Mouse (Mus musculus): ENCODE data around the gene Ss18l2.

The Ss18l2 gene

DNA sequence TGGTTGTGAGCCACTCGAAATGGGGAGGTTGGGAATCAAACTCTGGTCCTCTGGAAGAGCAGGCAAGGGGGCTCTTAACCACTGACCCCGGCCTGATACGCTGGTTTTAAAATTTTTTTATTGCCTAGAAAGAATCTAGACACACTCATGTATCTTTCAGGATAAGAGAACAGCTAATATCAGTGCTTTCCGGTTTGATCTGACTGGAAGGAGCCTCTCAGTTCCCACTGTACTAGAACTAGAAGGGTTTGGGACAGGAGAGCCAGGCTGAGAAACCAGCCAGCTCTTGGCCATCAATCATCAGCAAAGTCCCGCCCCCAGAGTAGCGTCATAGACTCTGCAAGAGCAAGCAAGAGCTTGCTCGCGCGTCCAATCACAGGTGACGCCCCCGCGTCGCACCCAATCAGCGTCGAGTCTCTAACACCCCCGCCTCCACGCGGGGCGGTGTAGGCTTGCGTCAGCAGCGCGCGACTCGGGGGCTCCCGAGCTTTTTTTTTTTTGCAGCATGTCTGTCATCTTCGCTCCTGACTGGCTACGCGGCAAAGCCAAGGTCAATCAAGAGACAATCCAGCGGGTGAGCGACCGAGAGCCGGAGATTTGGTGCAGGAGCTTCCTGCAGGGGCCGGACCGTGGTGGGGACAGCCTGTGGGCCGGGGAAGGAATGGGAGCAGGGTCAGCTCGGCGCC, at the start of gene Ss18l2:
TSS of gene Ss18l2 (plus strand) at position 432 of the 686 bp plus-strand sequence.
- peak; percentile 96 to 97 for DNase-seq

DNA sequence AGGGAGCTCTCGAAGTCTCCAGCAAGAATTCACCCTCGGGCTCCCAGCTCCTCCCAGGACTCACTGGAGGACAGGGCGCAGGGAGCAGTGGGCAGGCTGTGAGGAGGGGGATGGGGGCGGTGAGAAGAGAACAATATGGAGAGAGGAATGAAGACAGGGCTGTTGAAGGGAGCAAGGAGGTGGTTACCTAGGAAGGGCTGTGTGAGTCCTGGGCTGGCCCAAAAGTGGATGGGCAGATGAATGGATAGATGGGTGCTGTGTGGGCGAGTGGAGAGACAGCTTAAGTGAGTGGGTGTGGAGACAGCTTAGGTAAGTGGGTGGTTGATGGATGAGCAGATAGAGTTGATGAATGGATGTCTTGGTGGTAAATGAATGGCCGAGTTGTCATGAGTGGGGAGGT, 46.7 kb upstream of the Ss18l2 start:
- no peak for DNase-seq

- no peak for DNase-seq
These were observed 46.0 kb upstream of the Ss18l2 start for GRCm38 (mm10) chr9:121664104-121664503.

DNA sequence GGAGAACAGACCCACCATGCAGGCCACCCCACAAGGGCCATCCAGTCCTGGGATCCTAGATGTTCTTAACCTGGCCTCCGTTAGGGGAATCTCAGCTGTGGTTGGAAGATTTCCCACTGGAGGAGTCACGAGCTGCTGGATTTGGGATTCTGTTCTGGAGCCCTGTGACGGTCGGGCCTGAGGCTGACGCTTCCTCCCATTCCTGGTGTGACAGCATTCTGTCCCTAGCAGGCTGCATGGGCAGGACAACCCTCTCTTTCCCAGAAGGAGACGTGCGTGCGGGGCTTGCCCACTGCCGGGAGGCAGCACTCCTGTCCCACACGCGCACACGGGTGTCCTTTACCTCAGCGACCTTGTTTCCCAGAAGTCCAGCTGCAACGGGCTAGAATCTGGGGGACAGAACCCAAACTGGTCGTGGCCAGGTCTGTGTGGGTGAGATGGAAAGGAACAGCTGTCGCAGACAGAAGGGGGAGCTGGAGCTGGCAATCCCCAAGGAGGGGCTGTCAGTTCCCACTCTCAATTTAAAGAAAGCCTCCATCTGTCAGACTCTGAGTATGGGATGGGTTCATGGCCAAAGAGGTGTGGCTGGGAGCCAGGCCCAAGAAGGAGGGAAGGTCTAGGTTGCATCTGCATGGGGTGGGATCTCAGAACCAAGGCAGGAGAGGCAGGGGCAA, 43.0 kb upstream of the Ss18l2 start:
- no peak for DNase-seq

DNA sequence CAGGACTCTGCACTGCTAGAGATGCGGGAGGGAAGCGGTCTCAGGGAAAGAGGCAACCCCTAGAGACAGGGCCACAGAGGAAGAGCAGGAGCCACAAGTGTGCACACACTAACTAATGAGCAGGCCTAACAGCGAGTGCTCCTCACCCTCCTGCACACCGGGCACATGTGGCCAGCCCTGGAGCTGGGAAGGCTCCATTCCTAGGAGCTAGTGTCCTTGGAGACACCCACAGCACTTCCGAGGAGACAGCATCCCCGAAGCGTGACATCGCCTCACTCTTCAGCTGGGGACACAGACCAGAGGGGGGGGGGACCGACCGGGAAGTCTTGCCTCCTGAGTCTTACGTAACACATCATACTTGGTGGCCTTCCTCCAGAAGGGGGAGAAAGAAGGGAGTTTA, 42.3 kb upstream of the Ss18l2 start:
- DNase-seq = no peak

DNA sequence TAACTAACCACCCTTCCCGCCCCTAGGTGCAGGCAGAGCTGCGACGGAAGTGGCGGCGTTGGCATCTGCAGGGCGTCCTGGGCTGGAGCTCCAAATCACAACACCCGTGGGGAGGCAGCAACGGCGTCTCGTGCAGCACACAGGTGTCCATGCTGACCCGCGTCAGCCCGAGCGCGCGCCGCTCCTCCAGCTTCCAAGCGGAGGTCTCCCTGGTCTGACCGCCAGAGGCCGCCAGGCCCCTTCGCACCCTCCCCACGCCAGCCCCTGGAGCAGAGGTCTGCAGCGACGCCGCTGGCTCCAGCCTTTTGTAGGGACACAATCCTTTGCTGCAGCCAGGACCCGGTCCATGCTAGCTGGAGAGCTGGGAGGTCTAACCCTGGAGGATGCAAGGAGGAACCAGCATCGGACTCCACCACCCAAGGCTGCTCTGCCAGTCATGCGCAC, 40.8 kb upstream of the Ss18l2 start:
- peak; percentile 72 for DNase-seq

DNA sequence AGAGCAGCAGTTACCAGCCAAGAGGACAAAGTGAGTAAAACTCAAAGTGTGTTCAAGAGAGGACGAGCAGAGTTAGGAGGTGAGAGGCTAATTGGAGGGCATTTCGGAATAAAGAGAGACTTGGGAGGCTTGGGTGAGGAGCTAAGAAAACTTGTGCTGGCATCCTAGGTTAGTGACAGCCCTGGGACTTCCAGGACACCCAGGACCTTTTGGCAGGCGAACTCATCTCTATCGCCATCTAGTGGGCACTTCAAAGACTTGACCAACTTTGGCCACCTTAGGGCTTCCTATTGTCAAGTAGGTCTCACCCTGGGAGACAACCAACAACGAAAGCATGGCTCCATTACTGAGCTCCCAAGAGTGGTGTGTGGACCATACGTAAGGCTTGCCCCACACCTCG, 38.8 kb upstream of the Ss18l2 start:
- DNase-seq = peak; percentile 62 to 65

GRCm38 (mm10) chr9:121672311-121672710, 37.8 kb upstream of the Ss18l2 start:
- DNase-seq = peak in 1 of 2 experiments; percentile 14

GRCm38 (mm10) chr9:121673716-121674115, 36.4 kb upstream of the Ss18l2 start:
- peak; percentile 41 to 51 for DNase-seq

GRCm38 (mm10) chr9:121675011-121675410, 35.1 kb upstream of the Ss18l2 start:
- DNase-seq = peak; percentile 82 to 88

- DNase-seq = peak; percentile 48 to 50
These were observed 34.6 kb upstream of the Ss18l2 start for GRCm38 (mm10) chr9:121675556-121675955.

- peak; percentile 27 to 28 for DNase-seq
These were observed 33.1 kb upstream of the Ss18l2 start for GRCm38 (mm10) chr9:121677069-121677468.

- peak in 1 of 2 experiments; percentile 16 for DNase-seq
These were observed 32.7 kb upstream of the Ss18l2 start for GRCm38 (mm10) chr9:121677476-121677875.

- peak; percentile 75 for DNase-seq
These were observed 30.6 kb upstream of the Ss18l2 start for GRCm38 (mm10) chr9:121679549-121679948.

DNA sequence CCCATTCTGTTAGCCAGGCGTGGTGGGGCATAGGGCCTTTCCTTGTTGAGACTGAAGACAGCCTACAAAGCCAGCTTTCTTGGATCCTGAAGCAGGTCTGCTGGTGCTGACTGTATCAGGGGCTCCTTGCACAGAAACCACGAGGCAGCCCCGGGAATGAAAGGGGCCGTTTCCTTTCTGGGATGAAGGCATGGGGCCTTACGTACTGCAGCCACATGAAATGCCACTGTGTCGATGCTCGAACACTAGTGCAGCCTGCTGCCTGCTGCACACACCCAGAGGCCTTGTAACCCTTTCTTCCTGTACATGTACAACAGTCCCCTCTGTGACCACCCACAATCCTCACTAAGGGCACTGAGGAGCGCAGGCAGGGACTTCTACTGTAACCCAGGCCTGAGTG, 28.9 kb upstream of the Ss18l2 start:
- no peak for DNase-seq

GRCm38 (mm10) chr9:121682037-121682680, 28.0 kb upstream of the Ss18l2 start:
- DNase-seq = peak; percentile 14 to 23

DNA sequence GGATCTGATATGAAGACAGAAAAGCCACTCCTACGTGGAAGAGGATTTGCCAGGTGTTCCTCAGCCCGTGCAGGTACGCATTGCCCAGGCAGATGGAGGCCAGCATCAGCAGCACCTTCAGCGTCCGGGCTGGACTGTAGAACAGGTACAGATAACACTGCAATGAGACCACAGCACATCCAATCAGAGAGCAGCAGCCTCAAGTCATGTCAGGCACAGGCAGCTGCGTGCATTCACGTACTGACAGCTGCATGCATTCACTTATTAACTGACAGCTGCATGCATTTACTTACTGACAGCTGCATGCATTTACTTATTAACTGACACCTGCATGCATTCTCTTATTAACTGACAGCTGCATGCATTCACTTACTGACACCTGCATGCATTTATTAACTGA, 25.4 kb upstream of the Ss18l2 start:
- no peak for DNase-seq

- DNase-seq = no peak
These were observed 19.9 kb upstream of the Ss18l2 start for GRCm38 (mm10) chr9:121690200-121690651.

DNA sequence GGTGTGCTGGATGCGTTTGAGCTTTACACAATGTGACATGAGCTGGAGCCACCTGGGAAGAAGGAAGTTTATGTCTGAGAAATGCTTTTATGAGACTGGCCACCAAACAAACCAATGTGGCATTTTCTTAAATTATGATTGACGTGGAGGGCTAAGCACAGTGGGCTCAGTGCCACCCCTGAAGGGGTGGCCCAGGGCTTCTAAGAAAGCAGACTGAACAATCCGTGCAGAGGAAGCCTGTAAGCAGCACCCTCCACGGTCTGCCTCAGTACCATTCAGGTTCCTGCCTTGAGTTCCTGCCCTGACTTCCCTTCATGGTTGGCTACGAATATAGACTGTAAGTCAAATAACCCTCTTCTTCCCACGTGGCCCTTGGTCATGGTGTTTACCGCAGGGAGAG, 19.4 kb upstream of the Ss18l2 start:
- no peak for DNase-seq

DNA sequence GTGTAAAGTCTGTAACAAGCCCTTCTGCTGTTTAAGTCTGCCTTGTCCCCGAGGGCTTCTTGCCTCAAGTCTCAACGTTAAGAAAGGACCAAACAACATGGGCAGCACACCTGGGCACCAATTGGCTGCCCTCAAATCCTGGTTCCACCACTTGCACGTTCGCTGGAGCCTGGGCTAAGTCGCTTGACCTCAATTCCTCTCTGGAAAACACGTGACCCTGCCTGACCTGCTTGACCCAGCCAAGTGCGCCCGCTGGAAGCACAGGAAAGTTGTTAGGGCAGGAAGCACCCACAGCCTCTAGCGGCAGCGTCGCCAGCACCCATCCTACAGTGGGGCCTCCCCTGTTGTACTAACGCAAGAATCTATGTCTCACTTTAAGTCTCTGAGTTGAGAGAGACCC, 15.4 kb upstream of the Ss18l2 start:
- no peak for DNase-seq

DNA sequence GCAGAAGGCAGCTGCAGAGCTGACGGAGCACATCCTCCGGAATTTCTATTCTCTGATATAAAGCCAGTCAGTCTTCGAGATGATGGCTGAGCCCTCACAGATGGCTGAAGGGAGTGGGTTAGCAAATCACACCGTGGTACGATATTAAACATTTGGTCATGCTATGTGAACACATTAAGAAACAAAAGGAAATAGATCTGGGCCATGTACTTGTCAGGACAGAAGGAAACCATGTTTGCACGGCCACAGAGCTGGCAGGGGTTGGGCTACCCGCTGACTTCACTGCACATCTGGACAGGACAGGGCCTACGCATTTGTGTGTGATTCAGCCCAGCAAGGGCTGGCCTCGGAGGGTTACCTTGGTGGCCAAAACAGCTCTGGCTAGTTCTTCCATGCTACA, 13.5 kb upstream of the Ss18l2 start:
- no peak for DNase-seq

DNA sequence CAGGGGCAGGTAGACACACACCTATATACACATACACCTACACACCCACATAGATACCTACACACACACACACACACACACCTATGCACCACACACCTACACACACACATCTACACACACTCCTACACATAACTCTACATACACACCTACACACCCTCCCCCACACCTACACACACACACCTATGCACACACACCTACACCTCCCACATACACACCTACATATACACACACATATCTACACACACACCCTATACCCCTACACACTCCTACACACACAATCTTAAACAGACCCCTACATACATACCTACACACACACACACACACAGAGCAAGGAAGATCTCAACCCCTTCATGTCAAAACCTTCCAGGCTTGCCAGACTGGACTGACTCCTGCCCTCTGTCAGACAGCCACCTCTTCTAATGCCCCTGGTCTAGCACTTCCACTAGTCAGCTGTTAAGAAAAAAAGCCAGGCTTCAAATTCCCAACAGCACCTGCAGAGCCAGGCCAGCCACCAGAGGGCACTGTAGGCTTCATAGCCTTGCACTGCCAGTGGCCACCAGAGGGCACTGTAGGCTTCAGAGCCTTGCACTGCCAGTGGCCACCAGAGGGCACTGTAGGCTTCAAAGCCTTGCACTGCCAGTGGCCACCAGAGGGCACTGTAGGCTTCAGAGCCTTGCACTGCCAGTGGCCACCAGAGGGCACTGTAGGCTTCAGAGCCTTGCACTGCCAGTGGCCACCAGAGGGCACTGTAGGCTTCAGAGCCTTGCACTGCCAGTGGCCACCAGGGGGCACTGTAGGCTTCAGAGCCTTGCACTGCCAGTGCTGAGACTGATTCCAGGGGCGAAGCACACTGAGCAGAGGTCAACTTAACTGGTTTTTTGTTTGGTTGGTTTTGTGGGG, 12.7 kb upstream of the Ss18l2 start:
- DNase-seq = peak; percentile 91

DNA sequence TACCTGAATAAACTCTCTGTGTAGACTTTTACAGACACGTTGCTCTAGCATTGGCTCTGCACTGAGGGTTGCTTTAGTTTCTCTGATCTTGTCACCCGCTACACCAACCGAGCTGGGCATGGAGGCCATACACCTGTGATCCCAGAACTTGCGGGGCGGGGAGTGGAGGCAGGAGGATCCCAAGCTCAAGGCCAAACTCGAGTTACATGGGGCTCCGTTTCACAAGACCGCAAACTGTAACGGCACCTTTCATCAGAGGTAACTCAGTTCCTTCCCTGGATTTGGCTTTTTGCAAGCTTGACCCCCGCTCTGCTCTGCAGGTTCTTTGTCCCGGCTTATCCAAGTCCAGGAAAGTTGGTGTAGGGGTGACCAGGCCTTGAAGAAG, 5.9 kb upstream of the Ss18l2 start:
- DNase-seq = no peak
